Mouse (Mus musculus) heart, embryonic 11.5 days (tissue): Measurements from ENCODE around the gene Pgd. TPM values are rescaled to one million over a fixed set of nuclear protein-coding genes. Genes with fewer than 3 reads are reported as not detected.

Experiments used
- ATAC-seq: fragments of 200-750 bp; cut with Nextera tagmentation; replicated peaks from 2 replicates; pipeline ENCODE4 v1.8.0; 2017; ENCODE audit warnings: moderate library complexity; ENCODE audit not compliant: insufficient number of reproducible peaks, low FRiP score, low TSS enrichment
- H3K27ac ChIP-seq: fragments of 300-500 bp; sonication (generic); 2 replicates; pipeline ENCODE4 v1.5.1; 2014; ENCODE audit warnings: mild to moderate bottlenecking, low read depth, low read length
- H3K27me3 ChIP-seq: fragments of 300-500 bp; sonication (generic); 2 replicates; pipeline ENCODE4 v1.6.1; 2014; ENCODE audit warnings: mild to moderate bottlenecking, low read length, mixed read lengths; ENCODE audit not compliant: control insufficient read depth, insufficient read depth
- H3K36me3 ChIP-seq: fragments of 300-500 bp; sonication (generic); 2 replicates; pipeline ENCODE4 v1.6.1; 2014; ENCODE audit warnings: mild to moderate bottlenecking, low read length, moderate library complexity, mixed read lengths; ENCODE audit not compliant: control insufficient read depth, insufficient read depth
- H3K4me1 ChIP-seq: fragments of 300-500 bp; sonication (generic); 2 replicates; pipeline ENCODE4 v1.6.1; 2014; ENCODE audit warnings: low read length; ENCODE audit not compliant: control insufficient read depth, insufficient read depth
- H3K4me2 ChIP-seq: fragments of 300-500 bp; sonication (generic); 2 replicates; pipeline ENCODE4 v1.6.1; 2014; ENCODE audit warnings: mild to moderate bottlenecking, moderate library complexity
- H3K4me3 ChIP-seq: fragments of 300-500 bp; sonication (generic); 2 replicates; pipeline ENCODE4 v1.5.1; 2014; ENCODE audit warnings: low read depth, low read length
- H3K9ac ChIP-seq: fragments of 300-500 bp; sonication (generic); 2 replicates; pipeline ENCODE4 v1.6.1; 2014; ENCODE audit warnings: mild to moderate bottlenecking, low read depth, low read length, moderate library complexity
- H3K9me3 ChIP-seq: fragments of 300-500 bp; sonication (generic); replicated peaks from 2 replicates; pipeline ENCODE4 v1.6.1; 2016; ENCODE audit warnings: low read length; ENCODE audit not compliant: control insufficient read depth
- WGBS: fragments of 180-500 bp; shearing (Covaris S2); extraction: QIAGEN DNeasy Blood & Tissue Kit; methylation state at CpG from one replicate; pipeline ENCODE4 v1.1.7; 2014; ENCODE audit not compliant: insufficient replicate concordance; 5-methylcytosine and 5-hydroxymethylcytosine counted together
- polyA plus RNA-seq: library from polyadenylated mRNA; unstranded; fragments of >200 nt; fragmentation: Nextera tagmentation; extraction: Ambion mirVana; gene quantifications from 2 replicates; pipeline ENCODE4 v1.2.1, GENCODE M21; 2014

Pgd gene
- polyA plus RNA-seq, 1 experiment from 2014 or later: 37.8 TPM

DNA sequence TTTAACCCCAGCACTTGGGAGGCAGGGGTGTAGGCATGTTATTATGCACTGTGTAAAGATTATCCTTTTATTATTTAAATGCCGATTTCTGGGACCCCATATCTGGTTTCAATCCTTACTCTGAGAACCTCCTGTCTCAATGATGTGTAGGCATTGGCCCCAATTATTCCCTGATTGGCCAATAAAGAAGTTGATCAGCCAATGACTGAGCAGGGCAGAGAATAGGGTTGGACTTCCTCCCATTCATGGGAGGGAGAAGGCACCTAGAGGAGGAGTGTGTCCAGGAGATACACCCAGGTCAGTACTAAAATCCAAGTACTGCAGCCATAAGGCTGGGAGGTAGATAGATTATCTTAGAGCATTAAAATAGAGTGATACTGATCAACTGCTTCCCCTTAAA is 3.4 kb downstream of the Pgd start:
- no peak overlapping the region for H3K9ac ChIP-seq
- H3K4me1 ChIP-seq: peaks cover 9% of the 10 kb centered on the region
- WGBS: 72% methylated on average over 1 of the region's 1 CpGs
- H3K9me3 ChIP-seq: no peaks in the 10 kb centered on the region
- H3K27me3 ChIP-seq: no peaks in the 10 kb centered on the region
- no peak for ATAC-seq
- H3K4me3 ChIP-seq: no peak overlapping the region
- H3K36me3 ChIP-seq: peaks cover 15% of the 10 kb centered on the region
- H3K4me2 ChIP-seq: no peak overlapping the region
- no peak overlapping the region for H3K27ac ChIP-seq

DNA sequence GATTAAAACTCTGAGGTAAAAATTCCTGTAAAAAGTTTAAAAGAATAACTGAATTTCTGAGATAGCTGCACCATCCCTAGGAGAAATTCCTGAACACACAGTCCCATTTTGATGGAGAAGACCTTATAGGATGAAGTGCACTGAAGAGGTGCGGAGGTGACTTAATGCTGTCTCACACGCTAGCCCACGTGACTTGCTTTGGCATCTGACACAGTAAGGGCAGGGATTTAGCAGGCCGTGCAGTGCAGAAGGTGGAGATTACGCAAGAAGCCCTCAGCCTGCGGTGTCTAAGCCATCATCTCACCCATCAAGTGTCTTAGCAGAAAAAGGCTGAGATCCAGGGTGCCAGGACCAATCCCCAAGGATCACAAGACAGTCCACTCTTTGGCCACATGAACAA is 5.4 kb downstream of the Pgd start:
- ATAC-seq: no peak
- no peaks in the 10 kb centered on the region for H3K9me3 ChIP-seq
- peaks cover 9% of the 10 kb centered on the region for H3K4me1 ChIP-seq
- peaks cover 33% of the 10 kb centered on the region for H3K36me3 ChIP-seq
- H3K27me3 ChIP-seq: no peaks in the 10 kb centered on the region
- 95% methylated on average over 6 of the region's 6 CpGs for WGBS
- H3K27ac ChIP-seq: no peak overlapping the region
- no peak overlapping the region for H3K4me3 ChIP-seq
- H3K9ac ChIP-seq: no peak overlapping the region
- no peak overlapping the region for H3K4me2 ChIP-seq

DNA sequence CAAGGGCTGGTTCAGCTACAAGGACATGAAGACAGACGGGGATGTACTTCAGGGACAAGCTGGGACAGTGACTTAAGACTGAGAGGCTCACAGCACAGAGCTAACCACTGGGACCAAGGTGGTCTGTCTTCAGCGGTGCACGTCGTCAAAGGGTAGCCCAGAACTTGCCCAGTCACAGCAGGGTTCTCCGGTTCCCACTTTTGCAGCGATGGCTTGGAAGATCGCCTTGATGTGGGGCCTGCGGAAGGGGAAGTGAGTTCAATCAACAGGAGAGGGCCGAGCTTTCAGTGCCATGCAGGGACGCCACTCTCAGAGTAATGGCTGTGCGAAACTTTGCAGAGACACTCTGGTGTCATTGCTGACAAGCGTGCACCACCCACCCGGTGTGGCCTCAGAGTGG is 6.7 kb downstream of the Pgd start:
- no peaks in the 10 kb centered on the region for H3K4me1 ChIP-seq
- no peak overlapping the region for H3K4me3 ChIP-seq
- no peaks in the 10 kb centered on the region for H3K27me3 ChIP-seq
- H3K27ac ChIP-seq: no peak overlapping the region
- H3K9ac ChIP-seq: no peak overlapping the region
- 89% methylated on average over 13 of the region's 13 CpGs for WGBS
- no peak overlapping the region for H3K4me2 ChIP-seq
- no peak for ATAC-seq
- peaks cover 45% of the 10 kb centered on the region for H3K36me3 ChIP-seq
- no peaks in the 10 kb centered on the region for H3K9me3 ChIP-seq

DNA sequence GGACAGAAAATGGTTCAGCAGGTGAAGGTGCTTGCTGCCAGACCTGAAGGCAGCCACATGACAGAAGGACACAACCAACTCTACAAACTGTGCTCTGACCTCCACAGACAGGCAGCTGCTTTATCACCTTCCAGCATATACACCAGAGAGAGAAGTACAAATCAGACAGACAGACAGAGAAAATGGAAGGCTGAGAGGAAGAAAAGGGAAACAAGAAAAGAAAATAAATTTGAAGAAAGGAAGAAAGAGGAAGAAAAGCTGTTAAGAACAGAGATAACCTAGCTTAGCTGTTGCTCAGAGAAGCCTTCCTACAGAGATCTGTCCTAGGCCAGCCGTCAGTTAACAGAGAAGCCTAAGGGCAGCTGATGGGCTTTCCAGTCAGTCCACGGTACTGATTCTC is 7.4 kb downstream of the Pgd start:
- Histone ChIP-seq H3K4me1 (no peaks in the 10 kb centered on the region), H3K36me3 (peaks cover 48% of the 10 kb centered on the region), H3K27ac (no peak overlapping the region), H3K4me3 (no peak overlapping the region), H3K27me3 (no peaks in the 10 kb centered on the region), H3K4me2 (no peak overlapping the region), H3K9ac (no peak overlapping the region), H3K9me3 (no peaks in the 10 kb centered on the region)
- ATAC-seq: no peak
- WGBS: 76% methylated on average over 2 of the region's 2 CpGs

DNA sequence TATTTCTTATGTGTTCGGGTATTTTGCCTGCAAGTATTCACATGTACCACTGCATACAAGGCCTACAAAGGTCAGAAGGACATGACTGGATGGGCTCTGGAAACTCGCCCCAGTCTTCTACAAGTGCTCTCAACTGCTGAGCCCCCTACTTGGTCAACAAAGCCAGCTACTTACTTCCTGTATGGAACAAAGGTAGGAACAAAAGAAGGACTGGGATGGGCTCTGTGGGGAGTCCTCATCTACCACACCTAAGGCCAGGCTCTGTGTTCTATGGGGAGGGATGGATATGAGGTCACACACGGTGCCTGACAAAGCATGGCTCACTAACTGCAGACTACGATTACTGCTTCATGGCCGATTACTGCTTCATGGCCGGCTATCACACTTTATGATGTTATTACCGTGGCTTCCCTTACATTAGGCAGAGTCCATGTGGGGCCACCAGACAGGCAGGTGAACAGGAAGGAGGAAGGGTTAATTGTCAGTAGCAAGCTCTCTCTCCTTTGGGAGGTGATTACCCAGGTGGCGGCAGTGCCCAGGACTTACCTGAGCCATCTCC is 9.1 kb downstream of the Pgd start:
- H3K27ac ChIP-seq: no peak overlapping the region
- H3K4me2 ChIP-seq: no peak overlapping the region
- no peak overlapping the region for H3K4me3 ChIP-seq
- no peaks in the 10 kb centered on the region for H3K4me1 ChIP-seq
- H3K27me3 ChIP-seq: no peaks in the 10 kb centered on the region
- H3K36me3 ChIP-seq: peaks cover 53% of the 10 kb centered on the region
- no peaks in the 10 kb centered on the region for H3K9me3 ChIP-seq
- no peak overlapping the region for H3K9ac ChIP-seq
- ATAC-seq: no peak
- WGBS: 91% methylated on average over 8 of the region's 8 CpGs

DNA sequence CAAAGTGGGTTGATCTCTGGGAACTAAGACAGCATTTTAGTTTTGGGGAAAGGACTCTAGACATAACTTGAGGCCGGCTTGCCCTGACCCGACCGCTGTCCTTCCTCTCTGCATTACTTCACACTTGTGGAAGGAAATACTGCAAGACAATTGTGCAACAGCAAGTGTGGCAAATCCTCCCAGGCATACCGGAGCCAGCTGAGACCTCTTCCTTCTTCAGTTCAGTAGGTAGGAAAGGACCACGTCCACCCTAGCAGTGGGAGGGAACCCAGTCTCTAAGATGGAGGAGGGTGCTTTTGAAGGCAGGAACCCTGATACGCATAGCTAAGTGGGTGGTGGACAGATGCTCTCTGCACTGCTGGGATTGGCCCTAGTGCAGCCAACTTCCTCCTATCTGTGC is 10.9 kb downstream of the Pgd start:
- no peak overlapping the region for H3K4me2 ChIP-seq
- H3K27me3 ChIP-seq: no peaks in the 10 kb centered on the region
- no peaks in the 10 kb centered on the region for H3K4me1 ChIP-seq
- WGBS: 96% methylated on average over 6 of the region's 6 CpGs
- no peaks in the 10 kb centered on the region for H3K9me3 ChIP-seq
- peaks cover 64% of the 10 kb centered on the region for H3K36me3 ChIP-seq
- no peak overlapping the region for H3K27ac ChIP-seq
- no peak overlapping the region for H3K9ac ChIP-seq
- ATAC-seq: no peak
- H3K4me3 ChIP-seq: no peak overlapping the region

DNA sequence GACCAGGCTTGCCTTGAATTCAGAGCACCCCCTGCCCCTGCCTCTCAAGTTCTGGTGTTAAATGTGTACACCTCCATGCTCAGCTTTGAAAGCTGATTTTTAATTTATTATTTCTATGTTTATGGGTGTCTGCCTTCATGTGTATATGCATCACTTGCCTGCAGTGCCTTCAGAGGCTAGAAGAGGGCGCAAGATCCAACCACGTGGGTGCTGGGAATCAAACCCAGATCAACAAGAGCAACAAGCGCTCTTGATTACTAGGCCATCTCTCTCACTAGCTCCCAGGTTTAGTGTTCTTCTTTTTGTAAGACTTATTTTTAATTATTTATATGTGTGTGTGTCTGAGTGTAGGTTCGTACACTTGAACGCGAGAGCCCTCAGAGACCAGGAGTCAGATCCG is 11.7 kb downstream of the Pgd start:
- H3K9ac ChIP-seq: no peak overlapping the region
- H3K4me3 ChIP-seq: no peak overlapping the region
- WGBS: 96% methylated on average over 7 of the region's 7 CpGs
- H3K4me1 ChIP-seq: no peaks in the 10 kb centered on the region
- H3K9me3 ChIP-seq: no peaks in the 10 kb centered on the region
- H3K27ac ChIP-seq: no peak overlapping the region
- ATAC-seq: no peak
- no peaks in the 10 kb centered on the region for H3K27me3 ChIP-seq
- H3K36me3 ChIP-seq: peaks cover 62% of the 10 kb centered on the region
- no peak overlapping the region for H3K4me2 ChIP-seq

DNA sequence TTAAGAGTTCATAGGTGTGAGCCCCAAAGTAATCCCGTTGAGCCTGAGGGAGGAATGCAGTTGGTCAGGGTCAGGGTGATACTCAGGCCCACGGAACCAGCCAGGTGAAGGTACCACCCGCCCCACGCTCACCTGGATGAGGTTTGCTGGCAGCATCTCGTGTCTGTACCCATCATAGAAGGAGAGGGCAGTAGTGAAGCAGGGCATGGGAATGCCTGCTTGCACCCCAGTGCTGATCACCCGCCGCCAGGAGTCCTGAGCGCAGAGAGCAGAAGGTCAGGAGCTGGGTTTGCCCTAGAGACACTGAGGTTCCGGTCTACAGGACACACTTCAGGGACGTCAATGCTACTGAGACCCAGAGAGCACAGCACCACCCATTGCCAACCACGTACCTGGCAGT is 15.8 kb downstream of the Pgd start:
- Histone ChIP-seq H3K27ac (no peak overlapping the region), H3K4me1 (peaks cover 8% of the 10 kb centered on the region), H3K9ac (no peak overlapping the region), H3K36me3 (peaks cover 37% of the 10 kb centered on the region), H3K9me3 (no peaks in the 10 kb centered on the region), H3K4me2 (no peak overlapping the region), H3K27me3 (no peaks in the 10 kb centered on the region), H3K4me3 (no peak overlapping the region)
- 90% methylated on average over 11 of the region's 11 CpGs for WGBS
- no peak; the same call in 1 of the 2 replicates for ATAC-seq

DNA sequence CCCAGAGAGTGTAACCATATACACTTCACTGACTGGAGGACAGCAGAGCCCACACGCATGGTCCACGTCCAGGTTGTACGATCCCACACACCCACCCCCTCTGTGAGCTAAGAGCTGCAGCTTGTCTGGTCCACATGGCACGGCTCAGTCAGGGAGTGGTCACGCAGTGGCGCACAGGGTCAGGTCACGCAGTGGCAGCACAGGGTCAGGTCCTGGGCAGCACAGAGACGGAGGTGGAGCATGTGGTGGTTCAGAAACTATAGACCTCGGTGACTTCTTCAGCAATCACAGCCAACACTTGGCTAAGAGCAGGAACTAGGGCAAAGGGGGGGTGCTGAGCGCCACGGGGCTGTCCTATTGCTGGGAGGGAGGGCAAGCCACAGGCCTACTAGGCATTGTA is 16.3 kb downstream of the Pgd start:
- Histone ChIP-seq H3K9ac (no peak overlapping the region), H3K27me3 (no peaks in the 10 kb centered on the region), H3K9me3 (no peaks in the 10 kb centered on the region), H3K4me1 (peaks cover 8% of the 10 kb centered on the region), H3K36me3 (peaks cover 33% of the 10 kb centered on the region), H3K27ac (no peak overlapping the region), H3K4me3 (no peak overlapping the region), H3K4me2 (no peak overlapping the region)
- ATAC-seq: no peak
- WGBS: 86% methylated on average over 11 of the region's 11 CpGs
